Mouse (Mus musculus) left cerebral cortex, adult 11 months (tissue): ENCODE measurements around the gene Gm20390.
"Not testable (repeated sequence)": the region's sequence is repeated elsewhere in the genome, so short reads cannot be mapped to it uniquely, and the experiment has no call there.

Experiments used
- DNase-seq: peaks from one replicate; pipeline ENCODE4 v3.0.0; 2022; ENCODE audit warnings: low spot score

The Gm20390 gene

DNA sequence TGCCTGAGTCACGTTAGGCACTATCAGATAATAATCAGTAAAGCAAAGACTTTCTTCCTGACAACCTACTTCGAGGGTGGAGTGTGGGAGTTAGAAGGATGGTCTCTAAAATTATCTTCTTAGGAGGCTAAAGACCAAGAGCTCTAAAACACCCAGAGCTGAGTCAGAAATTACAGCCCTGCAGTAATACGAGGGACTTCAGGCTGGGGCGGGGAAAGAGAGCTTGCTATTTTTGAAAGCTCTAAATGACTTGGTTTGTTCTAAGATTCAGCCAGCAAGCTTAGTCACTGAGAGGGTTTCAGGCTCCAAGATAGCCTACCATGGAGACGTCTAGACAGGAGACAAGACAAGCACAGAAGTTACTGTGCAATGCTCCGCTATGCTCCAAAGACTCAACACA lies 2.7 kb downstream of the Gm20390 start:
- no peak for DNase-seq

DNA sequence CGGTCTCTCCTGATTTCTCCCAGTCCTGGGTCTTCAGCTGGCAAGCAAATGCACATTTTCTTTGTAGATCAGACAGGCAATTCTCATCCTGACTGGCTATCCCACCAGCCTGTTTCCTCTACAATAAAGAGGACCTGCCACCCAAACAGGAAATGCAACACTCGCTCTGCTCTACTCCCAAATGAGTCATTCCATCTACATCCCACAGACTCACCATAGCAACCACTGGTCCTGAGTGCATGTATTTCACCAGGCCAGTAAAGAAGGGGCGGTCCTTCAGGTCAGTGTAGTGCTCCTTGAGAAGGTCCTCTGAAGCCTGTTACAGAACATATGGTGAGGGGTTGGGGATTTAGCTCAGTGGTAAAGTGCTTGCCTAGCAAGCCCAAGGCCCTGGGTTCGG lies 5.1 kb downstream of the Gm20390 start:
- DNase-seq = no peak

DNA sequence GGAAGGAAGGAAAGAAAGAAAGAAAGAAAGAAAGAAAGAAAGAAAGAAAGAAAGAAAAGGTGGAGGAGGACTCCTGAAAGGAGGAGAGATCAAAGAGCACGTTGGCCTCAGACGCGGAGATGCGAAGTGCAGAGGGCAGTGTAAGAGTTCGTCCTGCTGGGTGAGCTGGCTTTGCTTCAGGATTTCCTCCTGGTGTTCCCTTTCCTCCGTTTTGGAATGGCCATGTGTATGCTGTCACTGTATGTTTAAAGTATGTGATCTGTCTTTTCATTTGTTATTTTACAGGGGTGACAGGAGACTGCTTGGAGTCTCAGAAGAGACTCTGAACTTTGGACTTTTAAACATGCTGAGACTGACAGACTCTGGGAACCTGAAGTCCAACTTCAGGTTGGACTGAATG lies 6.6 kb downstream of the Gm20390 start:
- DNase-seq = no peak

DNA sequence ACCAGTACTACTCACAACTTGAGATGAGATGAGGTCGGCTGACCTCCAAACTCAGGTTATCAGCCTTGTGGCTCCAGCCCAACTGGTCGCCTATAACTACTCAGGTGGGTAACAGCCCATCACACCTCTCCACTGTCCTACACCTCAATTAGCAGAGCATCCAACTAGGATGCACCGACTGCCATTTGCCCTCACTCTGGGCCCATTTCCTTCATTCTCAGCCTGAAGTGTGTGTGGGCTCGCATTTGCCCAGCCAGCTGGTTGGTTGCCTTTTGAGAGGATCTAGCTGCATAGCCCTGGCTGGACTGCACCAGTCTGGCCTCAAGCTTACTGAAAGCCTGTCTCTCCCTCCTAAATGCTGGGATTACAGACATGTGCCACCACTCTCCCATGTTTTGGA lies 10.3 kb downstream of the Gm20390 start:
- no peak for DNase-seq

DNA sequence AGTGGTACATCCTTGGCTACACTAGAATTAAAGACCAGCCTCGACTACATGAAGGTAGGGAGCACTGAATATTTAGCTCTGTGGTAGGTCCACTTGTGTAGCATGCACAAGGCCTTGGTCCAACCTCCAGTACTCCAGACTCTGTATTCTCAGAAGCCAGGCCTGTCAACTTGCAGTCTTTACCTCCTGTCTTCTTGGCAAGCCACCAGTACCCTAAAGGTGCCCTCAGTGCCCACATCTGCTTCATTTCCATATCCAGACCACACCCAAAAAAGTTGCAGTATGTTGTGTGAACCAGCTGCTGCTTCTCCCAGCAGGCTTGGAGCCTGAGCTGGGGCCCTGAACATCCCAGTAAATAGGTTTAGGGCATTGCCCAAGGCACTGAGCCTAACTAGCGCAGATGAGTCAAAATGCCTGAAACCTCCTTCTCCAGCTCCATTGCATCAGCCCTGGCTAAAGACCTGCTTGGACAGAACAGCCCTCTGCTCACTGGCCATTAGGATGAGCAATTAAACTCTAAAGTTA lies 11.0 kb downstream of the Gm20390 start:
- DNase-seq = no peak

DNA sequence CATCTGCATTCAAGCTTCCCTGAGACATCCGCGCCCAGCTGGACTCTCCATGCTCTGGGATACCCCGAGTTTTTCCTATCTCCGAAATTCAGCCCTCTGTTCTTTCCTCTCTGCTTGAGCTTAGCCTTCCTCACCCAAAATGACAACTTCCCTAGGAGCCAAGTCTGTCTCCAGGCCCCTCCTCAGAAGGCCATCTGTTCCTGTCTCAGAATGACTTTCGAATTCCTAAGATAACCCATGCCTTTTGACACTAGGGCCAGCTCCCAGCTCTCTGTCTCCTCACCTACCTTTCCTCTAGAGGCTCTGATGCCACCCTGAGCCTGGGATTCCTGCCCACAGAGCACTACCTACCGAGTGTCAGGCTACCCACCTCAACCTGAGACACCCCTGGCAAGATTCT lies 11.9 kb downstream of the Gm20390 start, which contains the start of gene Nme2:
Gene Nme2, minus strand, starts transcription at position 101 of the 400 bp plus-strand sequence.
- DNase-seq = no peak

DNA sequence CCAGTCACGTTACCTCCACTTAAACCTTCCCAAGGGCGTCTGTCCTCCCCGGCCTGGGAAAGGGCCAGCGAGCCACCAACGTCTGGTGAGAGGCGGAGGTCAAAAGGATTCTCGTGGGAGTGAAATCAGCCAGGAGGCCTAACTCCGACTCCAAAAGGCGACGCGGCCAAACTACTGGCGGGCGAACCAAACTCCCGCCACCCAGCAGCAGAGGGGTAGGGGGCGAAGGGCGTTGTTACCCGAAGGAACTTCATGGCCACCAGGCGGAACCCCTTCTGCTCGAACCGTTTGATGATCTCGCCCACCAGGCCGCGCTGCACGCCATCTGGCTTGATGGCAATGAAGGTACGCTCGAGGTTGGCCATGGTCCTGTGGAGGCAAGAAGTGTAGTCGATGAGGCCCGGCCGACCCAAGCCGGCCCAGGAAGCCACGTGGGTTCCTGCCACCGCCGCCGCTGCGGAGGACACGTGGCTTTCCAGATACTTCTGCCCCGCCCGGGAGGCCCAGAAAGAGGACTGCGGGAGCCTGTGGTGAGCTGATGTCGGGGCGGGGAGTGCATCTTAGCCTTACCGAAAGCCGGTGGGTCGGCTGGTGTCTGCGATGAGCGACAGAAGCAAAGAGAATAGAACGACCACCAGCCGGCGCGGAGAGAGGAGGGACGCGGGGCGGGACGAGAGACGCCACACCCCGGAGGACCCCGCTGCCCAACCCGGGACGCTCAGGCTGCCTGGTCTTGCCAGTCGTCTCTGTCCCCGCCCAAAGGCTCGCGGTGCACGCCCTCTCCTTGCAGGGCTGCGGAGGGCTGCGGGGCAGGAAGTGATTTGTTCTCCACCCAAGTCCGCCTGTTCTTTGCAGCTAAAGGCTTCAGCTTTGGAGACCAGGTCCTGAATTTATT lies 12.6 kb downstream of the Gm20390 start:
- DNase-seq = peak; percentile 78

DNA sequence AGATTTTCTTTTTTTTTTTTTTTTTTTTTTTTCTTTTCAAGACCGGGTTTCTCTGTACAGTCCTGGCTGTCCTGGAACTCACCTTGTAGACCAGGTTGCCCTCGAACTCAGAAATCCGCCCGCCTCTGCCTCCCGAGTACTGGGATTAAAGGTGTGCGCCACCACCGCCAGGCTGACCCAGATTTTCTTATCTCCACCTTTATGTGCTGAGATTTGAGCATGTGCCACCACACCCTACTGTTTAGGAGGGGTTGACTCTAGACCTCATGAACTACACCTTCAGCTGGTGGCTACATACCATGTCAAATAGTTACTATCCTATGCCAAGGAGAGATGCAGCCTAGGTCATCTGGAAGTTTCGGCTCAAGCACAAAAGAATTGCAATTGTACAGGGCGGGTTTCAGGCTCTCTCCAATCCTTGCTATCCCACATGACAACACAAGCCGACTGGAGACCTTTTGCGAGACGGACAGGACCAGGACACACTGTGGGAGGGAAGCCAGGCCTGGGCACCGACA lies 13.3 kb downstream of the Gm20390 start:
- peak; percentile 32 for DNase-seq

DNA sequence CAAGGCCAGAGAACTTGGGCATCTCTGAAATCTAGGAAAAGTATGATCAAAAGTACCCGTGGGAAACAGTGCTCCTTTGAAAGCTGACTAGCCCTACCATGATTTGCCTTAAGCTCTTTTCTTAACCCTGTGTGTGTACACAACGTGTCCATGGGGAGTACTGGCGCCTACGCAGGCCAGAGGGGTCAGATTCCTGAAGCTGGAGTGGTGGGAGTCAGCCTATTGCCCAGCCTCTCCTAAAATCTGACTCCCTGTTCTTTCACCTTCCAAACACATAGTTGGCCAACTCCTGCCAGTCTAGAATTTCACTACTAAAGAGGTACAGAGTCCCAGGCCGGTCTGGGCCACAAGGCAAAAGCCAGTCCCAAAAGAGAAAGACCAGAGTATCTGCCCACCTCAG lies 15.7 kb downstream of the Gm20390 start:
- no peak for DNase-seq

DNA sequence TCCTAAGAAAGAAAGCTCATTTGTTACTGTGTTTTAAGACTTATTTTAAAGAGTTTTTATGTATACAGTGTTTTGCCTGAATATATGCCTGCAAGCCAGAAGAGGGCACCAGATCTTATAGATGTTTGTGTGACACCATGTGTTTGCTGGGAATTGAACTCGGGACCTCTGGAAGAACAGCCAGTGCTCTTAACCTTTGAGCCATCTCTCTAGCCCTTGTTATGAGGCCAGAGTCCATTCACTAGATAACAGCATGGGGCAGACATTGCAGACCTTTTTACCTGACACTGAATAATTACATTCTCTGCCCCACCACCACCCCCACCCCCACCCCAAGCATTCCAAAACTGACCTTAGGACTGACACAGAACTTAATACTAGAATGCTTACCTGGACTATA lies 18.0 kb downstream of the Gm20390 start:
- no peak for DNase-seq

DNA sequence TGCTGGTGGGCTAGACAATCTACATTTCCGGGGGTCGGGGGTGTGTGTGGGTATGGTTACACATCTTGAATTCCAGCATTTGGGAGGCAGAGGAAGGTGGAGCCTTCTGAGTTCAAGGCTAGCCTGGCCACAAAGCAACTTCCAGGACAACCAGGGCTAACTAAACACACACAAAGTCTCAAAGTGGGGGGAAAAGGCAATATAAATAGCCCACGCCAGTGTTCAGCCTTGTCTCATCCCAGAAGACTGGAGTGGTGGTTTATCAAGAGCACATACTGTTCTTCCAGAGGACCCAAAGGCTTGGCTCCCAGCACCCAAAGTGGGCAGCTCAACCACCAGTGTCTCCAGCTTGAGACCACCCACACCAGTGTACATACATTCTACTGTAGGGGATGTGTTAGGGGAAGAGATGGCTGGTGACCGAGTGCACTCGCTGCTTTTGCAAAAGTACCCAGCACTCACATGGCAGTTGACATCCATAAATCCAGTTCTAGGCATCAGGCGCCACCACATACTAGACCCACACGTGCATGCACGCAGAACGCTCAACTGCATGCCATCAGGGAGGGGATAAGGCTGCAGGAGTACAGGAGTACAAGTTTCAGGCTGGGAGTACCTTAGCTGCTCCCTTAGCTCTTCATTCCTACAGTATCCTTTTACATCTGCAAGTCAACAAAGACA lies 19.1 kb downstream of the Gm20390 start:
- no peak for DNase-seq

DNA sequence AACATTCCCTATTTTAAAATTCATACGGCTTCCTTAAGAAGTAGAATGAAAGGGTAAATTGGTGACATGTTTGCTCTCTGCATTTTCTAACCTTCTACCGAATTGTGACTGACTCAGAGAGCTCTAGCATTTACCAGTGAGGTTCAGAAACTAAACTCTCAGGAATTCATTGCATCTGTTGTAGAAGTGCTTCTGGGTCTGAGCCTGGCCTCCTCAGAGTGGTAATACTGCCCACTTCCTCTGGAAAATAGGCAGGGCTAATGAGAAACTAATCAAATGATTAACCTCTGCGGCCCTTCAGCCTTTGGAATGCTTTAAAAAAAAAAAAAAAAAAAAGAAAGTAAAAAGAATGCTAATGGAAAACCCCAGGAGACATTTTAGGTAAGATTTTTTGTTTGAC lies 23.1 kb downstream of the Gm20390 start:
- no peak for DNase-seq

DNA sequence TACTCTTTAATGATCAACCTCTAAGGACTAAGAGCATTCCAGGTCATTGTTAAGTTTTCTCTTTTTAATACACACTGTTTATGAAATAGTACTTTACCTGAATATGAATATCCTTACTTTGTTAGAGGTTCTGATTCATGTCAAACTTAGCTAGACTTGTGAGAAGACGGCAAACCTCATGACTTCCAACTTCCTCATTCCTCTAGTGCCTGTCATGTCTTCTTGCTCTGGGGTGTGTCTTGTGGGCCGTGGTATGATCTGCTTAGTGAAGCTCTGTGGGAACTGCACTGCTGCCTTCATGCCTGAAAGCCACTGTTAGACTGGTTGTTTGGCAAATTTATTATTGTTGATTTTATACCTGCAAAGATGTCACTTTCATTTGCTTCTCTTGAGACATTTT lies 27.2 kb downstream of the Gm20390 start:
- no peak for DNase-seq

DNA sequence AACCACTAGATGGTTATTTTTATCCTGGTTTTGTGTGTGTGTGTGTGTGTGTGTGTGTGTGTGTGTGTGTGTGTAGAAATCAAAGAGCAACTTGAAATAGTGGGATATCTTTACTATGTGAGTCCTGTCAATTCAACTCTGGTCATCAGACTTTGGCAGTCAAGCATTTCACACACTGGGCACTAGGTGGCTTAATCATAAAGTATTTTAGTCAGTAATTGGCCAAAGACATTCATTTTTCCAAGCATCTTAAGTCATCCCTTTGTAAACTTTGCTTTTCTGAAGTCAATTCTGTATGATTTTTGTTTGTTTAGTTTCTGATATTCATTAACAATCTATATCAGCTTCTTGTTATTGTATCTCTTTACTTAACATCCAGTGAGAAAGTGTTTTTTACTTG lies 39.0 kb downstream of the Gm20390 start:
- DNase-seq = no peak

DNA sequence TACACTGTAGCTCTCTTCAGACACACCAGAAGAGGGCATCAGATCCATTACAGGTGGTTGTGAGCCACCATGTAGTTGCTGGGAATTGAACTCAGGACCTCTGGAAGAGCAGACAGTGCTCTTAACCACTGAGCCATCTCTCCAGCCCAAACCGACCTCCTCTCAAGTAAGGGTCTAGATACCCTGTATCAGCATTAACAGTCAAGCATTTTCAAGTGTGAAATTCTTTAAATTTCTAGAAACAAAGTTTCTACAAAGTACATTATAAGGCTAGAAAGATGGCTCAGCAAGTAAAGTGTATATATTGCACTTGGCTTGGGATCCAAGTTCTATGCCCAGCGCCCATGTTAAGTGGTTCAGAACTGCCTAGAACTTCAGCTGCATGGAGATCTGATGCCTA lies 53.1 kb downstream of the Gm20390 start:
- DNase-seq = not testable (repeated sequence)

DNA sequence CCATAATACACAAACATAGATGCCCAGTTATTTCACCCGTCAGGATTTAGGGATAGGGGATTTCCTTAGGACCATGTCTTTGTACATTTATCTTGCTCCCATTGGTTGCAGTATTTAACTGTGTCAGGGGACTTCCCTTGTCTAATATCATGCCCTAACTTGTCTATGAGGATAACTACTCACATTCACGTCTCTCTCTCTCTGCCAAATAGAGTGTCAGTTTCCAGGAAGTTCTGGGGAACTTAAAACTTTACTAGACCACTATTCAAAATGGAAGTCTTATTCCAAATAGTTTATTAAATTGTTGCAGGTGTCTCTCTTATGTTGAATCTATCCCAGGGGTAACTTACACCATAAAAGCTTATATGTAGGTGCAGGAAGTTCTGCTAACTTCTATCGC lies 56.5 kb downstream of the Gm20390 start:
- DNase-seq = no peak

DNA sequence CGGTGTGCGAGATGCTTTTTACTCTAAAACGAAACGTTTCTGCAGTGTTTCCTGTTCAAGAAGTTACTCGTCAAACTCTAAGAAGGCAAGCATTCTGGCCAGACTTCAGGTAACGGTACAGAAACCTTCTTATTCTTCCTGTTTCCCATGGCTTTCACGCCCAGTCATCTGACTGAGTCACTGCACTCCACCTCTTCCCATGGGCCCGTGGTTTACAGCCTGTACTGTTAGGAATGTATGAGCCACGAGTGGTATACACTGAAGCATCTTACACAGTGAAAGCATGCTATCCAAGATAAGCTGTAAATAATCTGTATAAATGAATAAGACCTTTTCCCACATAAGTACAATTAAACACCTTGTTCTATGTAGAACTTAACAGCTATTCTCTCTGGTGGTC lies 59.3 kb downstream of the Gm20390 start:
- no peak for DNase-seq

DNA sequence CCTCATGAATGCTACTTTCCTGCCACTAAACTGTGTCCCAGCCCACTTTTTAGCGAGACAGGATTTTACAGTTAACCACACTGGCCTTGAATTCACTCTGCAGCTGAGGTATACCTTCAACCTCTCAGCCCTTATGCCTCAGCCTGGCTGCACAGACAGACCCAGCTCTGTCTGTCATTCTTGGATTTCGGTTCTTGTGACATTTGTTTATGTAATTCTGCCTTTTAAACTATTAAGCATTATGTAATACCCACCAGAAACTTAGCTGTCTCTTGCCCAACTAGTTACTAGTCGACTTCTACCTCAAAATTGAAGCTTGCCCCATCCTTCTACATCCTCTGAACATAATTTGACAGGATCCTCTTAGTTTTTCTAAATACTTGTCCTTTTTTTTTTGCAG lies 60.3 kb downstream of the Gm20390 start:
- DNase-seq = no peak

DNA sequence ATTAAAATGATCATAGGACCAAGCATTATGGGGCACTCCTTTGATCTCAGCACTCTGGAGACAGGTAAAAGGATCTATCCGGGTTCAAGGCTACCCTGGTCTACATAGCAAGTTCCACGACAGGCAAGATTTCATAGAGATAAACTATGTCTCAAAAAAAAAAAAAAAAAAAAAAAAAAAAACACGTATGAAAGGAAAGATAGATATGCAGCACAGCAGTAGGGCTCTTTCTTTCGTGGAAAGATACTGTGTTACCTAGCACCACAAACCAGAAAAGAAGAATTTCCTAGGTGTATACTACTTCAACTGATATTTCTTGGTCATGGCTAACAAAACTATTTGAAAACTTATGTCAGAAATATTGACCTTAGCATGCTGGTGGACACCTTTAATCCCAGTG lies 61.3 kb downstream of the Gm20390 start:
- DNase-seq = no peak
